Mouse (Mus musculus) neural tube, embryonic 11.5 days (tissue): ENCODE measurements around the gene Prdx4. TPM values are rescaled to one million over a fixed set of nuclear protein-coding genes. Genes with fewer than 3 reads are reported as not detected.

ENCODE experiments used
- ATAC-seq: fragments of 200-750 bp; cut with Nextera tagmentation; 2 replicates; pipeline ENCODE4 v1.8.0; 2017; ENCODE audit warnings: moderate number of reproducible peaks, mild to moderate bottlenecking, moderate TSS enrichment, moderate library complexity; ENCODE audit not compliant: insufficient read depth, low FRiP score, low TSS enrichment
- DNase-seq: peaks from one replicate; pipeline ENCODE4 v3.0.0-alpha.2; 2015; ENCODE audit warnings: low spot score
- H3K27ac ChIP-seq: fragments of 300-500 bp; sonication (generic); 2 replicates; pipeline ENCODE4 v1.5.1; 2014; ENCODE audit warnings: low read depth, mild to moderate bottlenecking, low read length
- H3K27me3 ChIP-seq: fragments of 300-500 bp; sonication (generic); 2 replicates; pipeline ENCODE4 v1.6.1; 2014; ENCODE audit warnings: mild to moderate bottlenecking, low read length, mixed read lengths; ENCODE audit not compliant: control insufficient read depth, insufficient read depth
- H3K36me3 ChIP-seq: fragments of 300-500 bp; sonication (generic); 2 replicates; pipeline ENCODE4 v1.6.1; 2014; ENCODE audit warnings: mild to moderate bottlenecking, low read length, moderate library complexity, mixed read lengths; ENCODE audit not compliant: control insufficient read depth, insufficient read depth
- H3K4me1 ChIP-seq: fragments of 300-500 bp; sonication (generic); 2 replicates; pipeline ENCODE4 v1.6.1; 2014; ENCODE audit warnings: low read length, mixed read lengths; ENCODE audit not compliant: control insufficient read depth, insufficient read depth
- H3K4me2 ChIP-seq: fragments of 300-500 bp; sonication (generic); 2 replicates; pipeline ENCODE4 v1.6.1; 2014; ENCODE audit warnings: low read depth, mild to moderate bottlenecking, moderate library complexity
- H3K4me3 ChIP-seq: fragments of 300-500 bp; sonication (generic); 2 replicates; pipeline ENCODE4 v1.5.1; 2014; ENCODE audit warnings: low read depth, low read length
- H3K9ac ChIP-seq: fragments of 300-500 bp; sonication (generic); 2 replicates; pipeline ENCODE4 v1.6.1; 2014; ENCODE audit warnings: mild to moderate bottlenecking, low read length
- H3K9me3 ChIP-seq: fragments of 300-500 bp; sonication (generic); 2 replicates; pipeline ENCODE4 v1.6.1; 2016; ENCODE audit warnings: low read length; ENCODE audit not compliant: control insufficient read depth
- WGBS: fragments of 180-500 bp; shearing (Covaris S2); extraction: QIAGEN DNeasy Blood & Tissue Kit; methylation state at CpG from one replicate; pipeline ENCODE4 v1.1.7; 2014; 5-methylcytosine and 5-hydroxymethylcytosine counted together
- polyA plus RNA-seq: library from polyadenylated mRNA; unstranded; fragments of >200 nt; fragmentation: Nextera tagmentation; extraction: Ambion mirVana; gene quantifications from 2 replicates; pipeline ENCODE4 v1.2.1, GENCODE M21; 2014

The Prdx4 gene
- polyA plus RNA-seq, 1 experiment from 2014 or later, result 227 TPM

DNA sequence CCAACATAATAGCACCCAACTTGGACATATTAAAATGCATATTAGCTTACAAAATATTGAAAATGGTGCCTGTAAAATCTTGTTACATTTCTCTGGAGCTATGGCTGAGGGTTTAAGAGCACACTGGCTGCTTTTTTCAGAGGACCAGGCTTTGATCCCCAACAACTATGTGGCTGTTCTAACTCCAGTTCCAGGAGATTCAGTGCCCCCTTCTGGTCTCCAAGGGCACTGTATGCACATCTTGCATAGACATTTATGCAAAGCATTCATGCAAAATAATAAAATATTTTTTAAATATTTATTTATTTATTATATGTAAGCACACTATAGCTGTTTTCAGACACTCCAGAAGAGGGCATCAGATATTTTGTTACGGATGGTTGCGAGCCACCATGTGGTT, 34.2 kb downstream of the Prdx4 start:
- no peaks in the 10 kb centered on the region for H3K4me1 ChIP-seq
- ATAC-seq, result no peak
- H3K36me3 ChIP-seq, result no peaks in the 10 kb centered on the region
- H3K9ac ChIP-seq, result no peak overlapping the region
- H3K4me2 ChIP-seq, result no peak overlapping the region
- H3K27me3 ChIP-seq, result no peaks in the 10 kb centered on the region
- WGBS, result 100% methylated on average over 2 of the region's 2 CpGs
- no peak overlapping the region for H3K4me3 ChIP-seq
- no peak for DNase-seq
- H3K27ac ChIP-seq, result no peak overlapping the region
- no peaks in the 10 kb centered on the region for H3K9me3 ChIP-seq

DNA sequence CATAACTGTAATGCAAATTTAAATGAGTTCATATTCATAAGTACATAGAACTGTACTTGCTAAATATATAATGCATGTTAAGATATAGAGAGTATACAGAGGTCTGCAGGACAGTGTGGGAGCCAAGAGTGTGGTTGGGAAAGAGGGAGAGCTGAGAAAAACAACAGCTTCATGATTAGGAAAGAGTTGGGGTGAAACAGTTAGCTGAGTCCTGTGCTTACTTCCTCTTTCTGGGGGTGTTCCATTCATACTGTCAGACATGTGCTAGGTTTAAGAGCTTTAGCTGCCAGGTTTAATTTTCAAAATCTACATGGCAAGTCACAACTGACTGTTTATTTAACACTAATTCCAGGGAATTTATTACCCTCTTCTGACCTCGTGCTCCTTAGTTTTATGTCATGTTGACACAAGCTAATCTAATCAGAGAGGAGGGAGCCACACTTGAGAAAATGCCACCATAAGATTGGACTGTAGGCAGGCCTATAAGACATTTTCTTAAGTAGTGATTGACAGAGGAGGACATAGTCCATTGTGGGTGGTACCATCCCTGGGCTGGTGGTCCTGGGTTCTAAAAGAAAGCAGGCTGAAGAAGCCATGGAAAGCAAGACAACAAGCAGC, 60.0 kb downstream of the Prdx4 start:
- H3K9ac ChIP-seq, result no peak overlapping the region
- no peak for ATAC-seq
- DNase-seq, result no peak
- no peak overlapping the region for H3K27ac ChIP-seq
- H3K4me2 ChIP-seq, result no peak overlapping the region
- WGBS, result 55% methylated on average over 1 of the region's 1 CpGs
- H3K9me3 ChIP-seq, result no peaks in the 10 kb centered on the region
- H3K27me3 ChIP-seq, result no peaks in the 10 kb centered on the region
- no peaks in the 10 kb centered on the region for H3K36me3 ChIP-seq
- no peak overlapping the region for H3K4me3 ChIP-seq
- no peaks in the 10 kb centered on the region for H3K4me1 ChIP-seq

DNA sequence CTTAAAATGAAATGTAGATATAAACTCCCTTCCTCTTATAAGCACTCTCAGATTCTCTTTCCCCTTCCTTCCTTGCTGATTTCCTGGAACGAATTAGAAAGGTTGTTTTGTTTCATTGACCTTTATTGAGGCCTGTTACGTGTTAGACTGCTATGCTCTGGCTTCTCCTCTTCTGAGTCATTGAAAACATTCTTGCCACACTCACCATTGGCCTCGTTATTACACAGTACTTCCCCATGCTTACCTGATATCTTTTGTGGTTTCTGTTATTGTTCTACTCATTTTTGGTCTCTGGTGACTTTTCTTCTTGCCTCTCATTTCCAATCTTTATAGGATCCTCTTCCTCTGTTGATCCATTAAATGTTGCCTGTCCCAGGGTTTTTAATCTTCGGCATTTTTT, 62.1 kb downstream of the Prdx4 start:
- Histone ChIP-seq H3K36me3 (no peaks in the 10 kb centered on the region), H3K27ac (no peak overlapping the region), H3K4me1 (no peaks in the 10 kb centered on the region), H3K9me3 (no peaks in the 10 kb centered on the region), H3K4me3 (no peak overlapping the region), H3K9ac (no peak overlapping the region), H3K4me2 (no peak overlapping the region), H3K27me3 (no peaks in the 10 kb centered on the region)
- ATAC-seq, result no peak
- 83% methylated on average over 4 of the region's 4 CpGs for WGBS
- no peak for DNase-seq

Other genes starting within 250 kb of the Prdx4 start
- not detected in 2 replicates for gene Magea2, start 247.1 kb downstream of the Prdx4 start, polyA plus RNA-seq
- gene Cldn34b2, start 212.3 kb downstream of the Prdx4 start, polyA plus RNA-seq, result not detected in 2 replicates
- gene Sat1, start 124.3 kb downstream of the Prdx4 start, polyA plus RNA-seq, result 83.0 and 91.4 TPM in 2 replicates
- 25.6 and 27.1 TPM in 2 replicates for gene Acot9, start 78.3 kb downstream of the Prdx4 start, polyA plus RNA-seq